Mouse (Mus musculus) lung, postnatal 0 days (tissue): ENCODE data around the gene Cmtm6. TPM values are rescaled to one million over a fixed set of nuclear protein-coding genes. Genes with fewer than 3 reads are reported as not detected.
"Not testable (repeated sequence)": the region's sequence is repeated elsewhere in the genome, so short reads cannot be mapped to it uniquely, and the experiment has no call there.

ENCODE experiments used
- ATAC-seq: fragments of 200-750 bp; cut with Nextera tagmentation; 2 replicates; pipeline ENCODE4 v1.8.0; 2017; ENCODE audit warnings: moderate library complexity
- DNase-seq: peaks from one replicate; pipeline ENCODE4 v3.0.0-alpha.2; 2016; ENCODE audit warnings: low spot score
- H3K27ac ChIP-seq: fragments of 300-500 bp; sonication (generic); 2 replicates; pipeline ENCODE4 v1.5.1; 2014; ENCODE audit warnings: antibody characterized with exemption, mild to moderate bottlenecking, low read length, mixed read lengths
- H3K27me3 ChIP-seq: fragments of 300-500 bp; sonication (generic); replicated peaks from 2 replicates; pipeline ENCODE4 v1.6.1; 2014; ENCODE audit warnings: low read length, mixed read lengths; ENCODE audit not compliant: insufficient read depth
- H3K36me3 ChIP-seq: fragments of 300-500 bp; sonication (generic); 2 replicates; pipeline ENCODE4 v1.6.1; 2014; ENCODE audit warnings: low read length, mixed read lengths; ENCODE audit not compliant: insufficient read depth
- H3K4me1 ChIP-seq: fragments of 300-500 bp; sonication (generic); 2 replicates; pipeline ENCODE4 v1.6.1; 2014; ENCODE audit warnings: antibody characterized with exemption, low read depth, low read length, mixed read lengths; ENCODE audit not compliant: insufficient read depth
- H3K4me2 ChIP-seq: fragments of 300-500 bp; sonication (generic); replicated peaks from 2 replicates; pipeline ENCODE4 v1.6.1; 2014; ENCODE audit warnings: low read depth, mild to moderate bottlenecking, low read length, moderate library complexity, mixed read lengths
- H3K4me3 ChIP-seq: fragments of 300-500 bp; sonication (generic); 2 replicates; pipeline ENCODE4 v1.5.1; 2014; ENCODE audit warnings: low read depth, low read length
- H3K9ac ChIP-seq: fragments of 300-500 bp; sonication (generic); replicated peaks from 2 replicates; pipeline ENCODE4 v1.6.1; 2014; ENCODE audit warnings: low read depth, mild to moderate bottlenecking
- H3K9me3 ChIP-seq: fragments of 300-500 bp; sonication (generic); 2 replicates; pipeline ENCODE4 v1.6.1; 2016; ENCODE audit warnings: low read length, mixed read lengths
- CTCF ChIP-seq: IDR thresholded peaks from 2 replicates; pipeline ENCODE4 v1.5.1; 2016; ENCODE audit warnings: antibody characterized with exemption, mild to moderate bottlenecking
- EP300 ChIP-seq: IDR thresholded peaks from 2 replicates; pipeline ENCODE4 v1.6.1; 2016; ENCODE audit warnings: antibody characterized with exemption, mild to moderate bottlenecking, control low read depth
- WGBS: fragments of 180-500 bp; shearing (Covaris S2); extraction: QIAGEN DNeasy Blood & Tissue Kit; methylation state at CpG from one replicate; pipeline ENCODE4 v1.1.7; 2014; 5-methylcytosine and 5-hydroxymethylcytosine counted together
- polyA plus RNA-seq: library from polyadenylated mRNA; unstranded; fragments of >200 nt; fragmentation: Nextera tagmentation; extraction: Ambion mirVana; gene quantifications from 2 replicates; pipeline ENCODE4 v1.2.1, GENCODE M21; 2015

Cmtm6 gene
- polyA plus RNA-seq, 1 experiment from 2014 or later: 85.5 TPM

DNA sequence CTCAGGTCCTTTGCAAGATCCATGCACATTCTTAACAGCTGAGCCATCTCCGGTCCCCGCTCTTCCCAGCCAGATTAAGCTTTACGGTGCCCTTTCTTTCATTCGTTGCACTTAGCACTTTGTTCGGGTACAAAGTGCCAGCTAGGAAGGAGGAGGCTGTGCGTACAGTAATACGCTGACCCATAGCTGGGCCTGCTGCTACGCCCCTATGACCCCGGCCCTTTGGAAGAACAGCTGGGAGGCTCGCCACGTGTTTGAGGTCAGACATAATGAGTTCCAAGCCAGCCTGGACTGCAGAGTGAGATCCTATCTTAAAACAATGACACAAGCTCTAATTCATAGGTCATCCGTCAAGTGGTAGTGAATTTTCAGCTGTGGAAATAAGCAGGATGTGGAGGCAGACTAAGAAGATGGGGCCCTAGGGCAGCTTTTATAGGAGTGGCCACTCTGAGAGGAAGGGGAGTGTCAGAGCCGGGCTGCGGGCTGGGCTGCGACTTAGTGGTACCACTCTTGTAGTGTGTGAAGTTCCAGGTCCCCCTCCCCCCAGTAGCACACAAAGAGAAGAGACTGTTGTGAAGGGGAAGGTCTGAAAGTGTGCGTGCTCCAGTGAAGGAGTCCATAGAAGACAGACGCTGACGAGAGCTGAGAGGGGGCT lies 14.1 kb upstream of the Cmtm6 start:
- H3K9me3 ChIP-seq: no peaks in the 10 kb centered on the region
- WGBS: 64% methylated on average over 18 of the region's 18 CpGs
- peaks cover 43% of the 10 kb centered on the region; the same call in 1 of the 2 replicates for H3K36me3 ChIP-seq
- H3K27ac ChIP-seq: no peak overlapping the region
- TF ChIP-seq CTCF (no peak), EP300 (no peak)
- ATAC-seq: peak; percentile 60
- H3K4me3 ChIP-seq: no peak overlapping the region
- H3K4me2 ChIP-seq: no peak overlapping the region
- H3K27me3 ChIP-seq: no peaks in the 10 kb centered on the region
- no peak overlapping the region for H3K9ac ChIP-seq
- no peaks in the 10 kb centered on the region for H3K4me1 ChIP-seq
- DNase-seq: no peak

- Histone ChIP-seq H3K9ac (no peak overlapping the region), H3K36me3 (peaks cover 4% of the 10 kb centered on the region; the same call in 1 of the 2 replicates), H3K9me3 (no peaks in the 10 kb centered on the region), H3K4me2 (no peak overlapping the region), H3K27me3 (no peaks in the 10 kb centered on the region), H3K27ac (no peak overlapping the region), H3K4me3 (no peak overlapping the region), H3K4me1 (no peaks in the 10 kb centered on the region)
- WGBS: 11% methylated on average over 3 of the region's 3 CpGs
- DNase-seq (peak; percentile 78), ATAC-seq (no peak)
- TF ChIP-seq EP300: no peak
- TF ChIP-seq CTCF: peak; percentile 95
Observed at GRCm38 (mm10) chr9:114727315-114727714, 3.6 kb upstream of the Cmtm6 start.

- H3K27me3 ChIP-seq, H3K27ac ChIP-seq, H3K36me3 ChIP-seq, DNase-seq, H3K9ac ChIP-seq, H3K4me3 ChIP-seq, H3K4me2 ChIP-seq, ATAC-seq, H3K4me1 ChIP-seq, H3K9me3 ChIP-seq: not testable (repeated sequence)
- WGBS: 37% methylated on average over 2 of the region's 2 CpGs
Observed at GRCm38 (mm10) chr9:114728432-114728831, 2.5 kb upstream of the Cmtm6 start.

DNA sequence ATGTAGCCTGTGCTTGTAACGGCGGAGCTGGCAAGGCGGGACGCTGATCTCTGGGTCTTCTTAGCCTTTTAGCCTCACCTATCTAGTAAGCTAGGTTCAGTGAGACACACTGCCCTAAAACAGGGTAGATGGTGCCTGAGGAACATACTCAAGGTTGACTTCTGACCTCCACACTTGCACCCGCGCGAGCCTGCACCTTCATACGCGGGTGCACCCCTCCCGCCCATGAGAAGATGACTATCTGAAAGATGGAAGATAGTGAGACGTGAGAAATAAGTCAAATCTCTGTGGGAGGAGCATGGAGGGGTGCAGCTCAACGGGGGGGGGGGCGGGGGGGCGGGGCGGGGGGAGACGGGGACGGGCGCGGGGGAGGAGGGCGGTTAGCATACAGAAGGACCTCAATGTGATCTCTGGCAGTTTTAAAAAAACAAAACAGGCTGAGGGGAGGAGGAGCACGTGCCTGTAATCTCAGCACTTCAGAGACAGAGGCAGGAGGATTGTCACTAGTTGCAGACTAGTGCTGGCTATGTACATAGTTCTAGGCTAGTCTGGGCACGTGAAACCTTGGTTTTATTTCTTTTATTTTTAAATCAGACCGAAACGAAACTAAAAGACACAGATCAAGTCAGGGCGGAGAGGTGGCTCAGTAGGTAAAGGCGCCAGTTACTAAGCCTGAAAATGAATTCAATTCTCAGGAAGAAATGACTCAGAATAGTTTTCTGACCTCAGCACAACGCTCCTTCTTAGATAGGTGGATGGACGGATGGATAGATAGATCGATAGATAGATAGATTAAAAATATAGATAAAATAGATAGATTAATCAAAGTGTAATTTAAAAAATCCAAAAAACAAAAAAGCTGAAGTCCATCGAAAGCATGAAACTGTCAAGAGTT lies 758 bp upstream of the Cmtm6 start:
- no peaks in the 10 kb centered on the region for H3K9me3 ChIP-seq
- H3K4me1 ChIP-seq: 0 out of 2 replicates have a peak, but pooled peaks cover 6% of the 10 kb centered on the region
- DNase-seq (peak; percentile 52), ATAC-seq (no peak)
- H3K4me2 ChIP-seq: peak overlapping the region; percentile 49
- H3K36me3 ChIP-seq: no peaks in the 10 kb centered on the region
- no peaks in the 10 kb centered on the region for H3K27me3 ChIP-seq
- H3K4me3 ChIP-seq: peak overlapping the region; percentile 72
- 29% methylated on average over 24 of the region's 30 CpGs for WGBS
- TF ChIP-seq CTCF: no peak
- TF ChIP-seq EP300: no peak
- H3K9ac ChIP-seq: no peak overlapping the region; the same call in 1 of the 2 replicates
- H3K27ac ChIP-seq: peak overlapping the region; percentile 32; the same call in 1 of the 2 replicates

DNA sequence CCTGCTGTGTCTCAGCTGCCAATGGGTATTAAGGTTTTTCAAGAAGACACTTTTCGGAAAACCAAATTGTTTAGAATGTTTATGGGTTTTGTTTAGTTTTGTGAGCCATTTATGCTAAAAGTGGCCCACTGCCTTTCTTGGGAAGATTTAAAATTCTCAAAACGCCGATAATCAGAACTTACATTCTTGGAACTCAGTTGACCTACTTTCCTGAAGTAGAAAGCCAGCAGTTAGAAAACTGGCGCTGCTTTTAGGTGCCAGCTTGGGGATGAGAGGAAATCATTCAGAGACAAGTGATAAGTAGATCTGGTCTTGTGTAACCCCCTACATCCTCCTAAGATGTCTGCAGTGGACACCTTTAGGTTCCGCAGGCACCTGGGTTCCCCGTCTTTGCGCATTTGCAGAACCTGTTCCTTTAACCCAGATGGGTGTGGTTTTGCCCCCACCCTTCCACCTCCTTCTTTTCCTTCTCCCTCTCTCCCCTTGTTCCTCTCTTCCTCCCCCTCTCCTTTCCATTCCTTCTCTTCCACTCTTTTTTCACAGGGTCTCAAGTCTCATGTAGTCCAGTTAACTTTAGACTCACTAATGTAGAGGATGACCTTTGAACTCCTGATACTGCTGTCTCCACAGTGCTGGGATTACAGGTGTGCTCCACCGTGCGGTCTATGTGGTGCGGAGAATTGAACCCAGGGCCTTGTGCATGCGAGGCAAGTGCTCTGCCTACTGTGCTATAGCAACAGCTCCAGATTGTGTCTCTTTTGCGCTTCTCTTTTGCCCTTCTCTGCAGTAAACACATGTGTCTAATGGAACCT lies 1.2 kb downstream of the Cmtm6 start:
- no peaks in the 10 kb centered on the region for H3K9me3 ChIP-seq
- H3K4me1 ChIP-seq: 0 out of 2 replicates have a peak, but pooled peaks cover 15% of the 10 kb centered on the region
- H3K36me3 ChIP-seq: no peaks in the 10 kb centered on the region
- no peak for TF ChIP-seq CTCF
- no peak for TF ChIP-seq EP300
- H3K4me2 ChIP-seq: peak overlapping the region; percentile 75
- H3K27me3 ChIP-seq: no peaks in the 10 kb centered on the region
- ATAC-seq (no peak), DNase-seq (no peak)
- peak overlapping the region; percentile 68 for H3K9ac ChIP-seq
- H3K4me3 ChIP-seq: peak overlapping the region; percentile 72
- peak overlapping the region; percentile 96 for H3K27ac ChIP-seq
- WGBS: 55% methylated on average over 12 of the region's 12 CpGs
